Mouse (Mus musculus) frontal cortex, postnatal 36 days (tissue): ENCODE results near the gene Eci2.
A peak's percentile ranks its signal among the peaks of the same experiment; 100 is the strongest.
"Not testable (repeated sequence)": the region's sequence is repeated elsewhere in the genome, so short reads cannot be mapped to it uniquely, and the experiment has no call there.

Experiments
- DNase-seq, 2 experiments: peaks; one replicate each; pipeline ENCODE4 v3.0.0; 2022; ENCODE audit warnings: low spot score in 2 of 2

Gene Eci2

DNA sequence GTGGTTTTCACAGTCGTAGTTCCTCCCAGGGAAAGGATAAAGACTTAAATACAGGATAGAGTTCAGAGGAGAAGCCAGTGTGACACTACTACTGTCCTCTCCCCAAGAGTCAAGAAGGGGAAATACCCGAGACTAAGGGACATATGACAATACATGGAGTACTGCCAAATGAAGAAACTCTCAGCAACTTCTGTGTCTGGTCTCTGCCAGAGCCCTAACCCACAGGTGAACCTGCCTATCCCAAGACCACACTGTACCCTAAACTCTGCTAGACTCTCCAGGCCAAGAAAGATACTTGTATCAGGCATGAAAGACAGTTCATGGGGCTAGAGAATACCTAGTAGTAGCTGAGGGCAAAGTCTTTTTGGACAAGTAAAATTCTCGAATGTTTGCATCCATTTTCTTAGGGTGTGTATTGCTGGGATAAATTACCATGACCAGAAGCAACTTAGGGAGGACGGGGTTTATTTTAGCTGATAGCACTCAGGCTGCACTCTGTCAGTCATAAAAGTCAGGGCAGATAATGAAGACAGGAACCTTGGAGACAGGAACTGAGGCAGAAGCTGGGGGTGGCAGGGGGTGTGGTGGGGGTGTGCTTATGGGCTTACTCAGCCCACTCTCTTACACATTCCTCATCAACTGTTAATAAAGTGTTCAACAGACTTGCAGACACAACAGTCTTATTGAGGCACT is 35.2 kb downstream of the Eci2 start:
- no peak for DNase-seq

DNA sequence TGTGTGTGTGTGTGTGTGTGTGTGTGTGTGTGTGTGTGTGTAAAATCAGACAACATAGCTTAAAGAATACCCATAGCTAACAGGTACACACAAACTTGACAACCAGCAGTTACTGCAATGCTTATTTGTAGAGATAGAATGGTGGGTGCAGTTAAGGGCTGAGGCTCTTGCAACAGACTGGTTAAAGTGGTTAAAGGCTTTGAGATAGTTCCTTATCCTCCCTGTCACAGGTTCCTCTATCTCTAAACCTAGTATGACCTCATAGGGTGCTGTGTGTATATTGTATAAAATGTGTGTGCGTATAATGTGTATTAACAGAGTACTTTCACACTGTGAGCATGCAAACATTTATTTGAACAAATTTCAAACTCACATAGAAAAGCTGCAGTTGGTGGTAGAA is 43.4 kb downstream of the Eci2 start:
- not testable (repeated sequence) for DNase-seq

DNA sequence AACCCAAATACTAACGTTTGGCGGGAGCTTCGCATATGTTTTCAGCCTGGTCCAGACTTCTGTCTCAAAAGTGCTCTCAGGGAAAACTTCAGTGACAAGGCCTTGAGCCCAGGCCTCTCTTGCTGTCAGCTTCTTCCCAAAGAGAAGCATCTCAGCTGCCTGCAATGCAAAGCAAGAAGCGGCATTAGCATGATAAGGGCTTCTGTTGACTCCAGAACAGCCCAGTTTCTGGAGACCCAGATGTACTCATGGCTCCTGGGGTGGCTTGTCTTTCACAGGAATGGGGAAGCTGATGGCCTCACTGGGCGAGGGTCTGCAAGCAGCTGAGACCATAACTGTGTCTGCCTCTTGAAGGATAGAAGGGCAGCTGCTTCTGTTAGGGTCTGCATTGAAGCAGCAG is 48.3 kb downstream of the Eci2 start:
- not testable (repeated sequence) for DNase-seq

DNA sequence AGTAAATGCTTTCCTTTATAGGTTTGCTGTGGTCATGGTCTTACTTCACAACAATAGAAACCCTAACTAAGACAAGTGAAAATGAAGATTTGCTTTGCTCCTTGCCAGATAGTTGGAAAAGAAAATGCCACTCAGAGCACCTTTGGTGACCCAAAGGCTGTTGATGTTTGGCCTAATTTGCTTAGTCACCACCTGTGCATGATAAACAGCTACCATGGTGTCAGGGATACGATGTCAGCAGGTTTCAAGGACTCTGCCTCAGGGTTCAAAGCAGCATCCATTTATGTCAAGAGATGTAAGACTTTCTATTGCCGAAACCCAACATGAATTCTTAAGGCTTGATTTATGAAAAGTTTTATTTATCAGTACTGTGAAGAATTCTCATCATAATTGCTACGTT is 49.5 kb downstream of the Eci2 start:
- no peak for DNase-seq

DNA sequence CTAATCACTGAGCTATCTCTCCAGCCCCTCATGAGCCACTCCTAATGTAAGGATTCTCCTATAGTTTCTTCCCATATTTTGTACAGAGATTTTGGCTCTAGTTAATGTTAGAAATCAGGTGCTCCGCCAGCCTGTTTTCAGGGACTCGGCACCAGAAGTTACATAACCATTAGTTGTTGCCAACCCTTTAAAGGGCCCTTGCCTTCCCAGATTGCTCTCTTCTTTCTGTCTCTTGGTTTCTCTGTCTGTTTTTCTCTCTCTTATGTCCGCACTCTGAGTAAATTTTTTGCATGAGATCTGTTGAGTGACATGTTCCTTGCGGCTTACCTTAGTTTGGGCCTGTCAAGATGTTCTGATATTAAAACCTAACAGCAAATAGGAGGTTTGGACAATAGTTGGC is 50.8 kb downstream of the Eci2 start:
- DNase-seq = no peak

DNA sequence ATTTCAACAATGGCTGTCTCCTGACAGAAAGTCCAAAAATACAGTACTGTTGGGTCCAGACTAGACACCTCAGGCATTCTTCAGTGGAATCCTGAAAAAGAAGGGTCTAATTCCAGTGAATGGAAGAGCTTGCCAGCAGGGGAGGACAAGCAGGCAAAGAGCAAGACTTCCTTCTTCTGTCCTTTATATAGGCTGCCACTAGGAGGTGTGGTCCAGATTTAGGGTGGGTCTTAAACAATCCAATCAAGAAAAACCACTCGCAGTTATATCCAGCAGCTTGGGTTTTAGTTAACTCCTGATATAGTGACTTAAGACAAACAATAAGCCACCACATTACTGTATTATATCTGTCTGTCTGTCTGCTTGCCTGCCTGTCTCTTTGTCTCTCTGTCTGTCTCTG is 53.1 kb downstream of the Eci2 start:
- no peak for DNase-seq

DNA sequence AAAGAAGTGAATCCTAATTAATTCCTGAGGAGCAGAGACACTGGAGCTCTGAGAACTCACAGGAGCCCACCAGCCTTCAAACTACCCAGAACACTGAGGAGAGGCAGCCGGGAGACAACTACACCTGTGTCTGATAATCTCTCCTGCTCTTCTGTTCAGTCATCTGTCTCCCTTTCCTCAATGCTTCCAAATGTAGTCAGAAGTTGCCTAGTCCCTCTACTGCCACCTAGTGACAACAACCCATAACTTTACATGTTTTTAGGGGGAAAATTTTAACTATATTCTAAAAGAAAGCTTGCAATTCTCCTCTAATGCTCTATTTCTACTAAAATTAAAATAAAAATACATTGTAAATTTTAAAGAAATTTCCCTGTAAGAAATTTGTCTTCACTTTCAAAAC is 53.7 kb downstream of the Eci2 start:
- no peak for DNase-seq

DNA sequence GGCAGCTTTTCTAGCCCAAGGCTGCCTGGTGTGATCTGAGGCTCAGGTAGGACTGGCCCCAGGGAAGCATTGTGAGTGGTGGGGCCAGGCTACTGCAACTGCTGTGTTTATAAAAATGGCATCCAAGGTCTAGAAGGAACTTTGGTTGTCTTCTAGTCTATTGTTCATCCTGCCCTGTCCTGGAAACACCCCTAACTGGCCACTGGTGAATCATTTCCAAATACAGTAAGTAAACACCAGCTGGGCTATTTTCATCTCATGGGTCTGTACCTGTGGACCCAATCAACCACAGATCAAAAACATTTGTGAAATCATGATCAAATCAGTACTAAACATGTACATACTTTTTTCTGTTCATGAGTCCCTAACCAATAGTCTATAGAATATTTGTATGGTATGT is 54.4 kb downstream of the Eci2 start:
- not testable (repeated sequence) for DNase-seq

DNA sequence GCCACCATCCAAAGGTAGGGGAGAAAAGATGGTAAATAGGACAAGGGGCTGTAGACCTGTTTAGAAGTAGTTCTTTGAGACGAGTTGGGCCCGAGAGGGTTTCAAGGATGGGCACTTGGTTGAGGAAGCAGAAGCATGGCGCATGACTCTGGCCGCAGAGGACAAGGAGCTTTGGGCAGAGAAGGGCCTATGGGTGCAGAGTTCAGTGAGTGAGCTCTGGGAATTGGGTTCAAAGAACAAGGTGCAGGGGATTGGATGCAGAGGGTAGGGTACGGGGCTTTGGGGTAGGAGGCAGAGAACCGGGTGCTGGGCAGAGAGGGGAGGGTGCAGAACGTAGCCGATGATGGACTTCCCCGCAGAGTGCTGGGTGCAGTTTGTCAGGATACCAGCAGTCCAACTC is 61.2 kb downstream of the Eci2 start:
- not testable (repeated sequence) for DNase-seq

DNA sequence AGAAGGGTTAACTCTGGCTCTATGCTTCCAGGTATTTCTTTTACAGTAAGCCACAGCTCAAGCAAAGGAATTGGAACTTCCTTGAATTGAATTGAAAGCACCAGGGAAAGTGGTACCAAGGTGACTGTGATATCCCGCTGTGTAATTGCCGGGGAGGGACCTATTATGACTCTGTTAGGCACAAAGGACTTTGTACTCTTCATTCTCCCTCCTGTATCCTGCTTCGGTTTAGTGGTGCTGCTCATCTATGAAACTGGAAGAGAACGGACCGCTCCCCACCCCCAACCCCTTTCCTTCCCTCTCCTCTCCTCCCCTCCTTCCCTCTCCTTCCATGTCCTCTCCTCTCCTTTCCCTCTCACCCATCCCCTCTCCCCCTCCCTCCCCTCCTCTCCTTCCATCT is 62.0 kb downstream of the Eci2 start:
- no peak for DNase-seq

DNA sequence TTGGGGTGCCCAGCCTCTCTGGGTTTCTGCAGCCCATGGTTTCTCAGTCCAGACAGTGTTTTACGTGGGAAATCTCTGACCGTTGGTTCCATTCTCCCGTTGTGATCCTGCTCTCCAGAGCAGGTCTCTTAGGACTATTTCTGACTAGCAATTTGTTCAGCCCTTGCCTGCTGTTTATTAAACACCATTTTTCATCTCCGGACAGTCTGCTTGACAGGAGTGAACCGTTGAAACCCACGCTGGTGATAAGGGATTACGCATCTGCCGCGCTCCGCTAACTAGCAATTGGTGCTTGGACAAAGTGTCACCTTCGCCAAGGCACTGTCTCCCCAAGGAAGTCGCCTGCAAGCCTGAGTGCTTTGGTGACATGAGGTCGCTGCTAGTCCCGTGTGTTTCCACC is 62.5 kb downstream of the Eci2 start:
- peak in 1 of 2 experiments; percentile 4 for DNase-seq

DNA sequence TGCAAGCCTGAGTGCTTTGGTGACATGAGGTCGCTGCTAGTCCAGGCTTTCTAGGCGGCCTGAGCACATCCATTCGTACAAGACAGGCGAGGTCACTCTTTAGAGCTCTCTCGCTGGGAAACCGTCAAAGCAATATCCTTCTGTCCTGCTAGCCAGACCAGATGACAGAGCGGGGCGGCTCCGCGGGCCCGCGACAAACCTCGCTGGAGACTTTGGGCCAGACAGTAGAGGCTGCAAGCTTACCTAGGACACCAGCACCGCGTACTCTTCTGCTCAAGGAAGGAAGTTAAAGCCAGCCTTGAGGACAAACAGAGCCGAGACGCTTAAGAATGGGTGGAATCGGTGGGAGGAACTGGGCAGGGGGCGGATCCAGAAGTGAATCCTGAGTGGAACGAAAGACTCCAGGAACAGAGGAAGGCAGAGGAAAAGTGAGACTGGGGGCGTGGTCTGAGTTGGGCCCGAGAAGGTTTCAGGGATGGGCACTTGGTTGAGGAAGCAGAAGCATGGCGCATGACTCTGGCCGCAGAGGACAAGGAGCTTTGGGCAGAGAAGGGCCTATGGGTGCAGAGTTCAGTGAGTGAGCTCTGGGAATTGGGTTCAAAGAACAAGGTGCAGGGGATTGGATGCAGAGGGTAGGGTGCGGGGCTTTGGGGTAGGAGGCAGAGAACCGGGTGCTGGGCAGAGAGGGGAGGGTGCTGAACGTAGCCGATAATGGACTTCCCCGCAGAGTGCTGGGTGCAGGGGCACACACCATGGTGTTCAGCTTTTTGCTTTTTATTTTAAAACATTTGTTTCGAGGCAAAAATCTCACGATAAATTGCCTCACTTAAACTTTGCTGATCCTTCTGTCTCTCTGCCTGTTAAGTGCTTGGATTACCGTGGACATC is 63.1 kb downstream of the Eci2 start, which contains the start of gene Eci3:
Eci3 (minus strand) TSS at position 300 of the 887 bp plus-strand sequence.
- peak in 1 of 2 experiments; percentile 6 for DNase-seq

DNA sequence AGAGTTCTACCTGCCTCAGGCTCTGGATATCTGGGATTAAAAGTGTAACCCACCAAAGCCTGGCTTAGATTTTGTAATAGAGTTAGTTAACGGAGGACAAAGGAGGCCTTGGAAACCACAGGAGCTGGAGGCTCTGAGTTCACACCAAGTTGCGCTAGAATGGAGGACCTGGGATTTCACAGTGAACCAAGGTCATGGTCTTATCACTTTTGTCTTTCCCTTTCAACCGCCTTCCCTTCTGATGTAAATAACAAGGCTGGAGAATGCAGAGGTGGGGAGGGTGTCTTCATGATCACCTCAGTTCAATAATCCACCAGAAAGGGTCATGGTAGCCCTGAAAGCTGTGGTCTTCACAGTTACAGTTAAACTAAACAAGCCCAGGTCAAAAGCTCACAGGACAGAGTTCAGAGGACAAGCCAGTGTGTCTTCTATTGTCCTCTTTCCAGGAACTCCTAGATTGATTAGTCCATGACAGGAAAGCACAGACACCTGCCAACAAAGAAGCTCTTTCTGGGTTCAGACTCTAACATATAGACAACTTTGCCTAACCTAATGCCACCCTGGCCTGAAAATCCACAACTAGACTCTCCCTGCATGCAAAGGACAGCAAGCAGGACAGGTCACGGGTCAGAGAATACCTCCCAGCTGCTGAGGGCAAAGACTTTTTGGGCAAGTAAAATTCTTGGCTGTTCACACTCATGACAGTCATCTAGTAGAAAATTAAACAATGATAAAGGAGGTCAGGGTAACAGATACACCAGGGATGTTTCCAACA is 65.7 kb downstream of the Eci2 start:
- DNase-seq = no peak

DNA sequence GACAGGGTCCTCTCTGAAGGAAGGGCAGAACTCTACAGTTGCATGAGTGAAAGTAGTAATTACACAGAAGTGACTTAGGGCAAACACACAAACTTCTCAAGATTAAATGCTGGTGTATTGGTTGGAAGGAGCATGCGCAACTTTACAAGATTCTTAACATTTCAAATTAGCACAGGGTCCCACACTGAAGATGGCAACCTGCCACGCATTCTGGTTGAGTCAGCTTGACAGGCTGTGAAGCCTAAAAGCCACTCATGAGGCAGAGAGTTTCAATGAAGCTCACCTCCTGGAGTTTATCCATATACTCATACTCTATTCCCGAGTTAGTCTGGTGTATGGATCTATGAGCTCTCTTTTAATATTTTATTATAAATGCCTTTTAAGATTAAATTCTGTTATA is 68.7 kb downstream of the Eci2 start:
- DNase-seq = not testable (repeated sequence)

DNA sequence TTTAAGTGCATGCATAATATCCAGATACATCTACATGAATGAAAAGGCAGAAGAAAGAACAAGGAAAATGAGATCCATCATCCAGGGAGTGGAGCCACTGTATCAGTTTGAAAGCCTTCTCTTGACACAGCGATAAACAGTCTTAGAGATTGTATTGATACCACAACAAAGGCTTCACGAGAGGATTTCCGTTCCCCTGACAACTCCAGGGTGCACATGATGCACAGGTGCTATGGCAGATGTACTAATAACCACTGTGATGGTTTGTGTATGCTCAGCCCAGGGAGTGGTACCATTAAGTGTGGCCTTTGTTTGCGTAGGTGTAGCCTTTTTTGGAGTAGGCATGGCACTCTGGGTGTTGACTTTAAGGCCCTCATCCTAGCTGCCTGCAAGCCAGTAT is 70.0 kb downstream of the Eci2 start:
- no peak for DNase-seq

DNA sequence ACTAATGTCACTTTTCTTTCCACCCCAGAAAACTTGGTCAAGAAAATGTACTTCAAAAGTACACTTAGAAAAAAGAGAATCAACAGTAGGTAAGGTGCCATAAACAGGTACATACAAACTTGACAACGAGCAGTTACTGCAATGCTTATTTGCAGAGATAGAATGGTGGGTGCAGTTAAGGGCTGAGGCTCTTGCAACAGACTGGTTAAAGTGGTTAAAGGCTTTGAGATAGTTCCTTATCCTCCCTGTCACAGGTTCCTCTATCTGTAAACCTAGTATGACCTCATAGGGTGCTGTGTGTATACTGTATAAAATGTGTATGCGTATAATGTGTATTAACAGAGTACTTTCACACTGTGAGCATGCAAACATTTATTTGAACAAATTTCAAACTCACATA is 75.5 kb downstream of the Eci2 start:
- DNase-seq = not testable (repeated sequence)

DNA sequence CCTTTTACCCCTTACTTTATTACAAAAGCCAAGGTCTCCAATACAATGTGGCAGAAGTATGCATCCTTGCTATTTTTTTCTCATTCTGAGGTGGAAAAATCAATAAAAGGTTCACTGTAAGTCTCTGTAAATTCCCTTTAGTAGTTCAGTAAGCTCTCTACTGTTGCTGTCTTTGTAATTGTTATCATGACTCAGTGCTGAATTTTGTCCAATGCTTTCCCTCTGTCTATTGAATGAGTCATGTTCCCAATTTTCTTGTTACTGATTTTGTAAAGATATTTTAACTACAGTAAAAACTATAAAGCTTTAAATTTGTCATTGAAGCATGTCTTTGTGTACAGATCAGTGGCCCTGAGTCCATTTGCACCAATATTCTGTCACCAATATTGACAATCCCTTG is 84.5 kb downstream of the Eci2 start:
- DNase-seq = no peak

DNA sequence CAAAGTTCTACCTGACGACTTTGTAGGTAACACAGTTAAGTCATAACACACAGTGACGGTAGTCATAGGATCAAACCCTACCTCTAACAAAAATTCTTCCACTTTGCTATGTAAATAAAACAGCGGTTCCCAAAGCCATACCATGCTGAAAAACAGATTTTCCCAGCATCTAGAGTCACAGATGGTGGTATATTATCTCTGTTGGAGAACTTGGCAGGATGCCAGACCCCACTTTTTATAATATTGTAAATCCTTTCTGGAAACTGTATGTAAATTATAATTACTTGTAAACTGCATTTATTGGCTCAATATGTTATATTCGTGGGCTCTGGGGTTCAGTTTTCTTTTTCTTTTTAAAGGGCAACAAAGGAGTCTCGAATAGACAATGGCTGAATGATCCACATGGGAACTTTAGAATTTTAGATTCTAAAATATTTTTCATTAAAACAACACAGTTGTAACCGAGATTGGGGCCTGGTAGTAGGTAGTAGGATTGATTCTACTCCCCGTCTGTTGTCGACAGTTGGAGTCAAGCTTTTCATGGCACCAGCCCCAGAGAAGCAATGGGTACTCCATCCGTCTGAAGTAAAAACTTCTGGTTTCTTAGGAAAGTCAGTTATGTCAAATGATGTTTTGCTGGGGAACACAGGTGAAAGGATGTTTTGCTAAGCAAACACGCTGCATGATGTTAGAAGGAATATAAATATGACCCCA is 91.8 kb downstream of the Eci2 start:
- peak in 1 of 2 experiments; percentile 16 for DNase-seq
